Mouse (Mus musculus) yolk sac, embryonic 10.5 days (tissue): ENCODE results near the gene Rnf169.
"Not testable (repeated sequence)": the region's sequence is repeated elsewhere in the genome, so short reads cannot be mapped to it uniquely, and the experiment has no call there.

ENCODE experiments used
- DNase-seq: peaks from one replicate; pipeline ENCODE4 v3.0.0-alpha.2; 2017; ENCODE audit warnings: low spot score

The Rnf169 gene

DNA sequence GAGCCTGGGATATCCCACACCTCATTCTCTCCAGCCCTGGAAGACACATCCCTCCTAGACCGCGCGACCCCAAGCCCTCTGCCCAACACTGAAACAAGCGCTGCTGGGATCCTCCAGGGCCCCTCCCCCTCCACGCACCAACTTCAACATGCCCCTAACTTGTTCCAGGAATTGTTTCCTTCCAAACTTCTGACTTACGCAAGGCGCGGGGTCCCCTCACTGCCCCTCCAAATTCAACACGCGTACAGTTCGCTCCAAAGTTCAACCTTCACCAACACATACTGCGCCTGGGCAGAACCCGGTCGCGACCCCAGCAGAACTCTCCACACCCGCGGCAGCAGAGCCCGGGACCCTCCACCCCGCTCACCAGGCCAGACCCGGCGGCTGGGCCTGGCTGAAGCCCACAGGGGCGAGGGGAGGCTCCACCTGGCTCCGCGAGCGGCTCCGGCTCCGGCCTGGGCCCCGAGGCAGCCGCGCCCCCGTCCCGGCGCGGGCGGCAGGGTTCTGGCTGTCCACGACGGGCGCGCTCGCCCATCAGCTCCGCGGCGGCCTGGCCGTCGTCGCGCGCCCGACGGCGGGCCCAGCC, 609 bp downstream of the Rnf169 start:
- peak; percentile 81 for DNase-seq

DNA sequence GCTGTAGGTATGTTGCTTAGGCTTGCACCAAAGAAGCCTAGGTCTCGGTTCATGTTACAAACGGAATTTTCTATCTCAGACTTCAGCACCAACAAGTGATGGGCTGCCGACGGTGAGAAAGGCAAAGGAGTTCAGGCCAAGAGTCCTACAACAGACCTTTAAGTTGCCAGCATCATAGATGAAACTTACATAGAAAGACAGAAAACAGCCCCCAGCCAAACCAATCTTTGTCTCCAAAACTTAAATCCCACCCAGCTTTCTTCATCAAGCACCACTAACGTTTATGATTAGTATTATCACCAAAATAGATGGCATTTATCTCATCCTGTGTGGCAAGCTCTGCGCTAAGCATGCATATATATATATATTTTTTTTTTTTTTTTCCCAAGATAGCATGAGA, 1.2 kb downstream of the Rnf169 start:
- DNase-seq, result no peak

DNA sequence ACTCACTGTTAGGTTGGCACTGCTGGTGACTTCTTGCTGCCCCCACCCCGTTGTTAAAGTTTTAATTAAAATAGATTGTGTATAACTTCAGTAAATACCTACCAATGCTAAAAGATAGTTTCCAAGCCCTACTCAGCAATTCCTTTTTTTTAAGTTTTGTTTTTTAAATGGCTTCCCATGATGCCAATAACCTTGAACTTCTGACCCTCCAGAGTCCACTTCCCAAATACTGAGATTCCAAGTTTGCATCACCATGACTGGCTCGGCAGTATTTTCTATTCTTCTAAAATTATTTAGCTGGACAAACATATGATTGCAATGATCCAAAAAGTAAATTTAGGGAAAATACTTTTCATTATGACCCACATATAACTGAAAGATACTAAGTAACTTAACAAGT, 2.2 kb downstream of the Rnf169 start:
- no peak for DNase-seq

DNA sequence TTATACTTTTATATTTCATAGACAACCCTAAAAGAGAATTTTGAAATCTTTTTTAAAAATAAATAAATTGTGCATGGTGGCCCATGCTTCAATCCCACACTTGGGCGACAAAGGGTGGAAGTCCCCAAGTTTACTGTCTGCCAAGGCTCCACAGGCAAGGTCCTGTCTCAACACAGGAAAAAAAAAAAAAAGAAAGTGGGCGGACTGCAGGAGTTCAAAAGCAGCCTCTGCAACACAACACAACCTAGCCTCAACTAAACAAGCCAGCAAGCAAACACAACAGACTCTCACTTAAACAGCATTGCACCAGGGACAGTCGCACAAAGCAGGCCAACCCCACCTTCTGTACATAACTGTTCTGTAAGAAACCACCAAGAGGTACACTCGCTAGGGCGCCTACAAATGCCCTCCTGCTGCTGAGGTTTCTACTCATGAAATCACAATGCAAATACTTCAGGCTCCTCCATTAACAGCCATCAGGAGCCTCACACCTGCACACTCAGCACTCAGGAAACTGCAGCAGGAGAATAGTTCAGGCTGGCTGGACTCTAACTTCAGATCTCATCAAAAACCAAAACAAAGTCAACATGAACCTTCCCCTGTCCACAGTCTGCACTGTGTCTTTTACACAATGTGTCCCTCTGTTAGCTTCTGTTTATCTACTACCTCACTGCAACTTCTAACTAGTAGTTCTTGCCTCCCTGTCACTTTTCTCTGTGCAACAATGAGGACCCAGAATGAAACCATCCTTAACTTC, 4.3 kb downstream of the Rnf169 start:
- DNase-seq, result peak; percentile 76

DNA sequence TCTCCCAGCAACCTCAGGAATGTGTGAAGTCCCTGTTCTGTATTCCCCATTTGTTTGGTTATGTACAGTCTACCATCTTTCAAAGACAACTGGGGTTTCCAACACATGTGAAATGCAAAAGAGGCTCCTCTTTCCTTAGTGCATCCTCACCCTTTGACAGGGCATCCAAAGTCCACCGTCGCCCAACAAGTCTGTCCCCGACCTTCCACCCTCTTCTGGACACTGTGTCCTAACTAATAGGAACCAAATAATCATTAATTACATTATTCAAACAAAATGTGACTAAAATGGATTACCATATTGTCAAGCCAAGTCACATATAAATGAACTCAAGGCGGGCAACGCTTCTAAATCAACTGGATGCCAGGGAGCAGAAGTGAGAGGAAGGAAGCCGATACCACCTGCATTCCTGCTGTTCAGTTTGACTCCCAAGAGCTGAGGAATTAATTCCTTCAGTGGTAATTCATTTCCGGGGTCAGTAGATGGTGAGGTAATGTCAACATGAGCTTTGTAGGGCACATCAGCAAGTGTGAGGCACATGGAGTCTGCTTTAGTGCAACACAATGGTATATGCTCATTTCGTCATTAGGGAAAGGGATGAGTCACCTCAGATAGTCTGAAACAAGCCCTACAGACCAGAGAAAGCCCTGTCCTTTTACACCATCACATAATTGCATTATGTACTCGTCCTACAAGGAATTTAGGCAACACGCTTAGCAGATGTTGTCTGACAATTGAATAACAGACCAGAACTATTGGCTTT, 5.9 kb downstream of the Rnf169 start:
- DNase-seq, result no peak

DNA sequence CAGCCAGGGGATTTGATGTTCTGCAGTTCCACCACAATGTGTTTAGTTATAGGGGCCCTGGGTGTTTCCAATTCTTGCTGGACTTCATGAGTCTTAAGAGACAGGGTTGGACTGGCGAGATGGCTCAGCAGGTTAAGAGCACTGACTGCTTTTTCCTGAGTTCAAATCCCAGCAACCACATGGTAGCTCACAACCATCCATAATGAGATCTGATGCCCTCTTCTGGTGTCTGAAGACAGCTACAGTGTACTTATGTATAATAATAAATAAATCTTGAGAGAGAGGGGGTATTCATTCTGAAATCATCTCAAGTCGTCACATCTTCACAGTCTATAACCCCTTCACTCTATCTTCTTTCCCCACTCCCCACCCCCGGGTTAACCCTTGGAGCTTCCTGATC, 7.3 kb downstream of the Rnf169 start:
- not testable (repeated sequence) for DNase-seq

DNA sequence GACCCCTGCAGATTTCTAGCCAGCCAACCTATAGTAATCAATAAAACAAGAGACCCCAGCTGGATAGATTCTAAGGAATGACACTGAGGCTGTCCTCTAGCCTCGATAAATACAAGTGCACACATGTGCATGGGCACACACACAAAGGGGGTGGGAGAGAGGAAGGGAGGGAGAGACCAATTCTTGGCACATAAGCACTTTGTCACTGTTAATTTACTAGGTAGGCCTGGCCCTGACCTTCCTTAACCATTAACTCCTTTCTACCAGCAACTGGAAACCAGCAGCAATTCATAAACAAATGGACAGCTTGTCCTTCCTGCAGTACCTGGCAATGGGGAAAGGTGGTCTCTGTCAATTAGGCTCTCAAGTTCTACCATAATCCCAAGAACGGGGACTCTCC, 8.3 kb downstream of the Rnf169 start:
- DNase-seq, result no peak

DNA sequence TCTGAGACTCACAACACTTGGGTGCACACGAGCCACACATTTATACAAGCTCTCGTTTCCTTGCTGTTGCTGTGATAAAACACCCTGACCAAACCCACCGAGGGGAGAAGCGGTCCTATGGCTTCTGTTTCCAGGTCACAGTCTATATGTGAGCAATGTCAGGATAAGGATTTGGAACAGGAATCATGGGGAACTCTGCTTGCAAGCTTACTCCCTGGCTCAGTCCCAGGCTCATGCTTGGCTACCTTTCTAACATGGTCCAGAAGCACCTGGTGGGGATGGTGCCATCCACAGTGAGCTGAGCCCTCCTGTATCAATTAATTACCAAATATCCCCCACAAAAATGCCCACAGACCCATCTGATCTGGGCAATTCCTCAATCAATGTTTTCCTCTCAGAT, 11.1 kb downstream of the Rnf169 start:
- no peak for DNase-seq

DNA sequence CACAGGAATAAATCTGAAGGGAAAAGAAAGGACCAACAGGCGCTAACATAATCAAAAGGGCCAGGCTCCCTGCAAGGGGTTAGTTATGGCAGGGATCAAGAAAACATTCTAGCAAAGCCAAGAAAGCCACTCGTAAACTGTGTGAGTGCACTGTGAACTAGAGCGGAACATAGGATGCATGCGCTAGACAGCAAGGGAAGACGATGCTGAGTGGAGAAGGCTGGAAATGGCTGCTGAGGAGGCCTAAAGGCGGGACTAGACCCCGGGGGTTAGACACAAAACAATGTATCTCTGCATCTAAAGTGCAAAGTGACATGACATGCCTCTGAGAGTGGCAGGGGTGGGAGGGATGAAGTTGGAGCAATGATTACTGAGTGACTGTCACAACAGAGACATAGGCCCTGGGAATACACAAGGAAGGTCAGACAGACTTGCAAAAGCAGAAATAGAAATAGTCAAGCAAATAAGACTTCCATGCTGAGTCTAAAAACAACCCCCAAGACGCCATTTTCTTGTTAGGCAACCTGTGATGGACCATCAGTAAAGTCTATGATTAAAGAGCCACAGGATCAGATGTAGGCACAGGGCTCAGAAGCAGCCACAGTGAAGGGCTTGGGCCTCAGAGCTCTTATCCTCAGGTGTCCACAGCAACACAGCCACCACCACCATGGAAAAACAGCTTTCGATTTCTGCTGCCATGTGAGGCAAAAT, 14.1 kb downstream of the Rnf169 start:
- DNase-seq, result no peak

DNA sequence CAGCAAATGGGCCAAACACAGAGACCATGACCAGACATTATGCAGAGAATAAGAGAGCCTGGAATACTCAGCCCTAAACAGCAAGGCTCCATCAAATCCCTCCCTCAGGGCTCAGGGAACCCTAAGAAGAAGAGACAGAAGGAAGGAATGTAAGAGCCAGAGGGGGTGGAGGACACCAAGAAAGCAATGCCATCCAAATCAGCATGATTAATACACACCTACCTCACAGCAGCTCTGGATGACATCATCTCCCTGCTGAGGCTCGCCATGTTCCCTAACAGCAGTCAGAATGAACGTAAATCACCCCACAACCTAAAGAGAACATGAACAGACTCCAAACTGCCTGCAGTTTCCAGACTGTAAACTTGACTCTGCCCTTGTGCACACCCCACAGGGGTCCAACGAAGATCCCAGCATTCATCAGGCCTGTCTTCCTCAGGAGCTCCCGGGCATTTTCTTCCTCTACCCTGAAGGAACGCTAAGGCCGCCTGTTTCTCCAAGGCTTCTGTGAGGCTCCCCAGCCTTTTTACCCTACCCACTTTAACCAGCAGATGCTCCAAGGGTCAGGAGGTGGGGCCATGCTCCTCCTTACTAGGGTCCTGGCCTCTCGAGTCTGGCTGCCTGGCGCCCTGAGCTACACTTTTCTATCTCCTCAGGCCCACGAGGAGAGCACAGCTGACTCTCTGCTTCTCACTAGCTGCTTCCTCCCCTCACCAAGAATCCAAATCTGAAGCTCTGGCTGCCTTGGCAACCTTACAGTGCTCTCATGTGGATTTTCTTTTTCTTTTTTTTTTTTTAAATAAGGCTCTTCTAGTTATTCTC, 15.0 kb downstream of the Rnf169 start:
- DNase-seq, result peak; percentile 63

DNA sequence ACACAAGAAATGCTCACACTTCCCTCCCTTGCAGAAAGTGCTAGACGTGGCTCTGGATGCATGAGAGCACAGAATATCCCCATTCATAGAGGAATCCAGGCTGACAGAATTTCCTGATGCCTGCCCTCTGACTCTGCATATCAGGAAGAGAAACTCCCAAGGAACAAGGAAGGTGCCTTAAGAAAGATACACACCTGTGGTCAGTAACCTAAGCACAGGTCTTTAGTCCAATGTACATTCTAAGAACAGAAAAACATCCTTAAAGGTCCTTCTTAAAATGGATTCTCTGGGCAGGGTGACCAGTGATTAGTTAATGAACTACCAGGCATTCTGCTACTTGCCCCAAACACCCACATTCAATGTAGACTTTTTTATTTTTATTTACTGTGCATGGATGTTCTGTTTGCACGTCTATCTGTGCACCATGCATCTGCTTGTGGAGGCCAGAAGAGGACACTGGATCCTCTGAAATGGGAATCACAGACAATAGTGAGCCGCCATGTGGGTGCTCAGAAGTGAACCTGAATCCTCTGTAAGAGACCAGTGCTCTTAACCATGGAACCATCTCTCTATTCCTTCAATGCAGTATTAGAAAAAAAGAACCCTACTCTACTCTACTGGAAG, 16.9 kb downstream of the Rnf169 start:
- DNase-seq, result no peak

DNA sequence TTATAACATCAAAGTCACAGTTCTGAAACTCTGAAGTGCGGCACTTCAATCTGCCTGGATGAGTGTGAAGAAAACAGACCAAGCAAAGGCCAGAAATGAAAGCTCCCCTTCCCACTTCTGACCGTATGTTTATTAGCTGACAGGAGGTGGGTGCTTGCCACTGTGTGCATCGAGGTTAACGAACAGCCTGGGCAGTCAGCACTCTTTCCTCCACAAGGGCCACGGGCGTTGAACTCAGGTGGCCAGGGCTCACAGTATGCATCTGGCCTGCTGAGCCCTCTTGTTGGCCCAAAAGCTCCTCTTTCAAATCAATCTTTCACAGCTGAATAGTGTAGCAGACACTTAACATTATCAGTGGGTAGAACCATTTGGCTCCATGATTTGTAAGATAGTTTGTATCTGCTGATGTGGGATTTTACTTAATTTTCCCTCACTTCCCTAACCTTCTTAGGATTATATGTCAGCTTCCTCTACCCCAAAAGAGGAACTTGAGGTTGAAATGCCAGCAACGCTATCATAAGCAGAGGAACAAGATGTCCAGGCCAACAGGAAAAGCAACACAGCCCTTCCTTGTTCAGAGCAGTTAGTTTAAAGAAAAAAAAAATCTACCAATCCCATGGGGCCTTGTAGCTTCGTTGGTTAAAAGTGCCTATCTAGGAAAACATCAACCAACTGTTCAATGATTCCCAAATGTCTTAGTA, 17.6 kb downstream of the Rnf169 start:
- DNase-seq, result no peak

DNA sequence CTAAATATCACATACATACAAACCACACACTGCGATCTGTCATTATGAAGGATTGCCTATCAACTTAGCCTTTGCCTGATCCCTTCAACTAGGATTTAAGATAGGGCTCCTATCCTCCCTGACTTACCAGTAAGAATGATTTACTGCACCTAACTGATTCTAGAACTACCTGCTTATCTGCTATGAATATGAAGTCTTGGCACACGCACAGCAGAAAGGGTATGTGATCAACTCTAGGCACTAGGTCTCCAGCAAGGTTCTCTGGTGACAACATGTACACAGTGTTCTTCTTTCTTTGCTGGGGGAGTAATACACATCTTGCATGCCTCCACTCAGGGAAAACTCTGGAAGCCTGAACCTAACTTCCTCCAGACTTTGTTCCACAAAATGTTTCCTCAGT, 18.7 kb downstream of the Rnf169 start:
- DNase-seq, result no peak

DNA sequence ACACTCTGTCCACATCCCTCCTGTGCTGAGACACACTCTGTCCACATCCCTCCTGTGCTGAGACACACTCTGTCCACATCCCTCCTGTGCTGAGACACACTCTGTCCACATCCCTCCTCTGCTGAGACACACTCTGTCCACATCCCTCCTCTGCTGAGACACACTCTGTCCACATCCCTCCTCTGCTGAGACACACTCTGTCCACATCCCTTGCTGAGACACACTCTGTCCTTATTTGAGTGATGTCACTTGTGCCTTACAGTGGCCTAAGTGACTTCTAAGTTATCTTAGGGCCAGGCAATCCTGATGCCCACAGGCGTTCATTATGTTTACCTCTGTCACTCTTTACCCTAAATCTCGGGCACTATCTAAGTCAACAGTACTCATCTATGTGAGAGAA, 19.7 kb downstream of the Rnf169 start:
- DNase-seq, result not testable (repeated sequence)

DNA sequence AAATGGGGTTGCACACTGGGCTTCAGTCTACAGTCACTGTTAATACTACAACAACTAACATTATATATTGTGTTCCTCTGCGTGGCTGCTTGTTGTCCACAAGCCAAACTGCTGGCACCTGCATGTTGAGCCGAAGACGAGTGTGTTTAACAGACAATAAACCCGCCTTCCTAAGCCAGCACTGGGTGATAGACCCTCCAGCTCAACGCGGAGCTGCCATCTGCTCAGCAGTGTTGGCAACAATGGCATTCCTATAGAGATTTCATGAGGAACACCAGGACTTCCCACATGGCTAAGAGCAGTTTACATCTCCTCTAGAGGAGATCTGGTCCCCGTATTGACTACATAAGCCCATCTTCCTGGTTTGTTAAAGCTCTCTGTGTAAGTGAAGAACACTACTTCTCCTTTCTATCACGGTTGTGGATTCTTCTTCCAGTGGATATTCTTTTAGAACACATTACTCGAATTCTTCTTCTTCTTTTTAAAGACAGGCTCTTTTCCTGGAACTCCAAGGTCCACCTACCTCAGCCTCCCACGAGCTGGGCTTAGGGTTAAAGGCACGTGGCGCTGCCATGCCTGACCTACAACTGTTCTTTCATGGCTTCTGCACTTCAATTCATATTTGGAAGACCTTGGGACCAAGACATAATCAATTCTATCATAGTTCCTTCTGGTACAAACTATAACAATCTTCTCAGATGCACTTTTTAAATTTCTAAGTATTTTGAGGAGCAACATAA, 22.9 kb downstream of the Rnf169 start:
- DNase-seq, result no peak

DNA sequence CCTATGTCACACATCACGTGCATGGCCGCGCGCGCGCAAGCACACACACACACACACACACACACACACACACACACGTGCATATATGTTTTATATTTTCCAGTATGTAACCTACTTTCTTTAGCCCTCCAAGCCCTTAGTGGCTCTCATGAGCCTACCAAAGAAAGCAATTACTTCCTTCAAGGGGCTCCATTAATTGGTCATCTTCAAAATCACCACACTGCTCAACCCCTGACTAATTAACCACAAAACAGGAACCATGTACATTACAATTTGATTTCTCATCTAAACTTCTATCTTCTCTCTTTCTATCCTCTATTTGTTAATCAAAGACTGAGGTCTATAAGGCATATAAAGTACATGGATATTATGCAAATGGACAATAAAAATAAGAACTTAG, 24.2 kb downstream of the Rnf169 start:
- DNase-seq, result no peak

DNA sequence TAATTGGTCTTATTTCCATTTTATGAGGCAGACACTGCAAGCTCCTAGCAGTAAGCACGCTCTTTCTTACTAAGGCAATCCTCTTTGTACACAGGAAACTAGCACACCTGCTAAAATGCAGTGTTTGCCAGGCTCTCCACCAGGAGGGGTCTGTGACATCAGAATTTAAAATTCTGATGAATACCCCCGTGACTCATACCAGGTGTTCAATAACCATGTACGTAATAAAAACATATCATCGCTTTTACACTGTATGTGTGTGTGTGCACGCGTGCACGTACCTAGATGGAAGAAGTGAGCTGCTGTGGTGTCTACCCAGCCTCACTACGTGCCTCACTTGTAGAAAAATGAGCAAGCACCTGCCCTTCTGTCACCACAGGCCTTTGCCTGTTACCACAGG, 26.0 kb downstream of the Rnf169 start:
- no peak for DNase-seq

DNA sequence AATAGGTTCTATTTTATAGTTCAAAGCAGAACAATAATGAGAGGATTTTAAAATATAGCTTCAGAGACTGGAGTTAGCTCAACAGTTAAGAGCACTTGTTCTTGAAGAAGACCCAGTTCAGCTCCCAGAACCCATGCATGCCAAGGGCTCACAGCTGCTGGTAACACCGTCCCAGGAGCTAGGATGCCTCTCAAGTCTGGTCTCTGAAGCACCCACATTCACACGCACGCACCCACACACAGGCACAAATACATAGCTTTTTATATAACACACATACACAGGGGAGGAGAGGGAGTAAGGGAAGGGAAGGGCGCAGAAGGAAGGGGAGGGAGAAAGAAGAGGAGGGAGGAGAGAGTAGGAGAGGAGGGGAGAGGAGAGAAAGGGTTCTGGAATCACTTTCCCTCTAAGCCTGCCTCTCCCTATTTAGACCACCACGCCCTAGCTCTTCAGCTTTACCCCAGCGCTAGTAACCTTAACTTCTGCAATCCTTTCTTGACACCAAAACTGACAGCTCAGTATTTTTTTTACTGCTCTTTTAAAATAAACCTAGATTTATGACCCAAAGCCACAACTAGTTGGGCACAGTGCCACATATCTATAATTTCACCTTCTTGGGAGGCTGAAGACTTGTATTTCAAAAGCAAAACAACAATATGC, 26.7 kb downstream of the Rnf169 start:
- no peak for DNase-seq

DNA sequence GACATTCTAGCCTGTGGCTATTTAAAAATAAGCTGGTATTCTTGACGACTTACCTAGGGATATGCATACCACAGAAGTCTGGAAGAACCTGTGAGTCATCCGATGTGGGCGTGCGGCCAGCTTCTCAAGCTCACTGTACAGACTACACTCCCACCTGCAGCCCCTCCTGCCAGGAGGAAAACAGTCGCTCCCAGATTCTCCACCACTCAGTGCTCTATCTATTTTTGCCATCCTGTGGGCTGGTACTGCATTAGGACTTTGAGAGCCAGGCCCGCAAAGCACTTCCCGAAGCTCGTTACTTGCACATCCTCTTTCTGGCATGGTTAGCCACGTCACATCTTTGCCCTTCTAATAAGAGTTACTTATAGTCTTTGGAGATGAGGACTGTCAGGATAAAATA, 32.9 kb downstream of the Rnf169 start:
- DNase-seq, result no peak
